Mouse (Mus musculus) ES-Bruce4 (cell line): ENCODE results near the gene Grm4.

Source experiments
- CTCF ChIP-seq: IDR thresholded peaks from one replicate; pipeline ENCODE4 v1.8.1; 2011; ENCODE audit warnings: low read depth, low read length
- EP300 ChIP-seq: IDR thresholded peaks from 2 replicates; pipeline ENCODE4 v1.6.1; 2011; ENCODE audit warnings: low read depth, low read length; ENCODE audit not compliant: insufficient read depth

GRCm38 (mm10) chr17:27459241-27459640, 62.0 kb downstream of the Grm4 start:
- no peak for TF ChIP-seq CTCF
- no peak for TF ChIP-seq EP300
